Mouse (Mus musculus): ENCODE results near the gene Kcnh1. TPM values are rescaled to one million over a fixed set of nuclear protein-coding genes. Genes with fewer than 3 reads are reported as not detected.

Gene Kcnh1
- polyA plus RNA-seq, 2 experiments, result under 0.01 TPM; not detected in 1

GRCm38 (mm10) chr1:192259616-192260015 is 69.0 kb downstream of the Kcnh1 start:
- Histone ChIP-seq H3K4me2 (ENCODE audit: low read depth) (no peak overlapping the region), H3K27me3 (ENCODE audit: control insufficient read depth, insufficient read depth, low read length) (no peaks in the 10 kb centered on the region), H3K4me1 (replicated peaks; ENCODE audit: control insufficient read depth in 2 of 2, insufficient read depth in 2 of 2, low read length in 1 of 2) (no peaks in the 10 kb centered on the region), H3K9ac (replicated peaks) (no peak overlapping the region), H3K27ac (no peak overlapping the region), H3K36me3 (replicated peaks; ENCODE audit: control insufficient read depth, insufficient read depth, low read depth) (no peaks in the 10 kb centered on the region), H3K9me3 (ENCODE audit: control insufficient read depth, low read length) (no peaks in the 10 kb centered on the region), H3K4me3 (ENCODE audit: insufficient read depth in 1 of 2, low read depth in 2 of 2, low read length in 2 of 2) (no peak overlapping the region)
- TF ChIP-seq CTCF (IDR thresholded peaks at IDR 0.05; ENCODE audit: low read depth), result no peak
- DNase-seq (ENCODE audit: low read depth in 3 of 3, low spot score in 3 of 3) (no peak), ATAC-seq (ENCODE audit: insufficient read depth) (no peak)
- WGBS (ENCODE audit: insufficient replicate concordance), result 58% methylated on average over 7 of the region's 7 CpGs

DNA sequence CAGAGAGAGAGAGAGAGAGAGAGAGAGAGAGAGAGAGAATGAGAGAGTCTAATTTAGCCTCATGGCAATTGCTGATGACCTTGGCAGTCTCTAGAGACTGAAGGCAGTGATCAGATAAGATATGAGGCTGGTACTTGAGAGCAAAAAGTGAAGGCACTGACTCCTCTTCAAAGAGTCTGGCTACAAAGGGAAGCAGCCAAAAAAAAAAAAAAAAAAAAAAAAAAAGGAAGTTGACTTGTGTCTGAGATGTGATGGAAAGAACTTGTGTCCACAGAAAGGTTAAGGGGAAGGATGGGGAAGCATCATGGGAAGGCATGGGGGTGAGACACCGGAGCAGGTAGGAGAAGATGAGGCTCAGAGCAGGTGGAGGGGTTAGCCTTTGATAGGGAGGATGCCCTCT is 75.1 kb downstream of the Kcnh1 start:
- DNase-seq (ENCODE audit: low read depth in 3 of 3, low spot score in 3 of 3) (no peak), ATAC-seq (ENCODE audit: insufficient read depth) (no peak)
- no peaks in the 10 kb centered on the region for H3K27me3 ChIP-seq (ENCODE audit: control insufficient read depth, insufficient read depth, low read length)
- WGBS (ENCODE audit: insufficient replicate concordance), result 53% methylated on average over 1 of the region's 1 CpGs
- H3K4me1 ChIP-seq (replicated peaks; ENCODE audit: control insufficient read depth in 2 of 2, insufficient read depth in 2 of 2, low read length in 1 of 2), result no peaks in the 10 kb centered on the region
- H3K4me2 ChIP-seq (ENCODE audit: low read depth), result no peak overlapping the region
- H3K9me3 ChIP-seq (ENCODE audit: control insufficient read depth, low read length), result no peaks in the 10 kb centered on the region
- H3K9ac ChIP-seq (replicated peaks), result no peak overlapping the region
- no peak overlapping the region for H3K27ac ChIP-seq
- no peak overlapping the region for H3K4me3 ChIP-seq (ENCODE audit: insufficient read depth in 1 of 2, low read depth in 2 of 2, low read length in 2 of 2)
- no peak for TF ChIP-seq EP300 (IDR thresholded peaks at IDR 0.05; ENCODE audit: low read depth)
- no peak for TF ChIP-seq CTCF (IDR thresholded peaks at IDR 0.05; ENCODE audit: low read depth)
- no peaks in the 10 kb centered on the region for H3K36me3 ChIP-seq (replicated peaks; ENCODE audit: control insufficient read depth, insufficient read depth, low read depth)

DNA sequence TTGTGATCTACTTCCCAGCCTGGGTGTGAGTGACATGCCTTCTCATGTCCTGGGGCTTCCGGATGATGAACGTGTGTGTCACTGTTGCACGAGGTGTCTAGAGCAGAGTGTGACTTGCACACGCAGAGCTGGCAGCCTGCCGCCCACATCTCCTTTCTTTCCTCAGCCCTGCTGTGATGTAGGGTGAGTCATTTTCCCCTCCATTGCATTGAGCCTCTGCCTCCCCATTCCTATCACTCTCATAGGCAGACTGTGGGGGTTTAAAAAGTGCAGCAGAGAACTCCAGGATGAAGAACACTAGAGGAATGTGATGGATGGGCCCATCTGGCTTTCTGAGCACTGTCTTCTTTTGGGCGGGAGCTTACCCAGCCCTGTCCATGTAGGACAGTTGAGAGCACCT is 76.4 kb downstream of the Kcnh1 start:
- 65% methylated on average over 6 of the region's 6 CpGs for WGBS (ENCODE audit: insufficient replicate concordance)

DNA sequence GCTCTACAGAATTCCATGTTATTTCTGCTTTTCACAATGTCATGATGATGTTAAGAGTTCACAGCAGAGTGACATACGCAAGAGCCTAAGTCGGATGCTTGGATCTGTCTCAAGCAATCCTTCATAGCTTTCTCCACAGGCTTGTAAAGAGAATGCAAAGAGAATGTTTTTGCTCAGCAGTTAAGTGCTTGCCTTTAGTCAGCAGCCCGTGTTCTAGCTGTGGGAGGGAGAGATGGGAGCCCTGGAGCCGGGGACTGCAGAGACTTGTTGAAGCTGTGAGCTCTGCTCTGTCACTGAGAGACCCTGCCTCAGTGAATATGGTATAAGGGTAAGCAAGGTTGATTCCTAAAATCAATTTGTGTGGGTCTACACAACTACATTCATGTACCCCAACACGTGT is 78.3 kb downstream of the Kcnh1 start:
- WGBS (ENCODE audit: insufficient replicate concordance), result 60% methylated on average over 5 of the region's 5 CpGs
- Histone ChIP-seq H3K4me3 (ENCODE audit: insufficient read depth in 1 of 2, low read depth in 2 of 2, low read length in 2 of 2) (no peak overlapping the region), H3K4me1 (replicated peaks; ENCODE audit: control insufficient read depth in 2 of 2, insufficient read depth in 2 of 2, low read length in 1 of 2) (no peaks in the 10 kb centered on the region), H3K27ac (no peak overlapping the region), H3K27me3 (ENCODE audit: control insufficient read depth, insufficient read depth, low read length) (no peaks in the 10 kb centered on the region), H3K9ac (replicated peaks) (no peak overlapping the region), H3K9me3 (ENCODE audit: control insufficient read depth, low read length) (no peaks in the 10 kb centered on the region), H3K4me2 (ENCODE audit: low read depth) (no peak overlapping the region), H3K36me3 (replicated peaks; ENCODE audit: control insufficient read depth, insufficient read depth, low read depth) (no peaks in the 10 kb centered on the region)
- DNase-seq (ENCODE audit: low read depth in 3 of 3, low spot score in 3 of 3) (no peak), ATAC-seq (ENCODE audit: insufficient read depth) (no peak)
- no peak for TF ChIP-seq EP300 (IDR thresholded peaks at IDR 0.05; ENCODE audit: low read depth)
- TF ChIP-seq CTCF (IDR thresholded peaks at IDR 0.05; ENCODE audit: low read depth), result no peak

More for the DNA sequence above, 76.4 kb downstream of the Kcnh1 start:
- H3K27me3 ChIP-seq (ENCODE audit: control insufficient read depth, insufficient read depth, low read length), result no peaks in the 10 kb centered on the region
- no peaks in the 10 kb centered on the region for H3K4me1 ChIP-seq (replicated peaks; ENCODE audit: control insufficient read depth in 2 of 2, insufficient read depth in 2 of 2, low read length in 1 of 2)
- no peak overlapping the region for H3K4me3 ChIP-seq (ENCODE audit: insufficient read depth in 1 of 2, low read depth in 2 of 2, low read length in 2 of 2)
- ATAC-seq (ENCODE audit: insufficient read depth) (no peak), DNase-seq (ENCODE audit: low read depth in 3 of 3, low spot score in 3 of 3) (no peak)
- TF ChIP-seq EP300 (IDR thresholded peaks at IDR 0.05; ENCODE audit: low read depth) (no peak), CTCF (IDR thresholded peaks at IDR 0.05; ENCODE audit: low read depth) (no peak)
- H3K36me3 ChIP-seq (replicated peaks; ENCODE audit: control insufficient read depth, insufficient read depth, low read depth), result no peaks in the 10 kb centered on the region
- H3K4me2 ChIP-seq (ENCODE audit: low read depth), result no peak overlapping the region
- H3K9me3 ChIP-seq (ENCODE audit: control insufficient read depth, low read length), result no peaks in the 10 kb centered on the region
- no peak overlapping the region for H3K9ac ChIP-seq (replicated peaks)
- no peak overlapping the region for H3K27ac ChIP-seq

DNA sequence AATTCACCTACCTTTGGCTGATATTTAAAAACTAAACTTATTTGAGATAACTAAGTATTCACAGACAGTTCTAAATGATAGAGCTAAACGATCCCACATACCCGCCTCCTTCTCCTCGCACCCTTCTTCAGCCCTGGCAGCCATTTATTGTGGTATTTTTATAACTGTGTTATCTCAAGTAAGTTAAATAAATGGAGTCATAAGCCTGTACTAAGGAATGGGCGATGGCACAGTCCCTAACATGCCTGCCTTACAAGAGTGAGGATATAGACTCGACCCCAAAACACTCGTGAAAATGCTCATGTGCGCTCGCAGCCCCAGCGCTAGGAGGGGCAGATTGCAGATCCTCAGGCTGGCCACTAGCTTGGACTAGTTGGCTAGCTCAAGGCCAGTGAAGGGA is 79.3 kb downstream of the Kcnh1 start:
- ATAC-seq (ENCODE audit: insufficient read depth) (no peak), DNase-seq (ENCODE audit: low read depth in 3 of 3, low spot score in 3 of 3) (no peak)
- WGBS (ENCODE audit: insufficient replicate concordance), result 63% methylated on average over 9 of the region's 9 CpGs
- no peak overlapping the region for H3K4me3 ChIP-seq (ENCODE audit: insufficient read depth in 1 of 2, low read depth in 2 of 2, low read length in 2 of 2)
- no peak overlapping the region for H3K4me2 ChIP-seq (ENCODE audit: low read depth)
- no peaks in the 10 kb centered on the region for H3K36me3 ChIP-seq (replicated peaks; ENCODE audit: control insufficient read depth, insufficient read depth, low read depth)
- H3K27ac ChIP-seq, result no peak overlapping the region
- H3K4me1 ChIP-seq (replicated peaks; ENCODE audit: control insufficient read depth in 2 of 2, insufficient read depth in 2 of 2, low read length in 1 of 2), result no peaks in the 10 kb centered on the region
- TF ChIP-seq EP300 (IDR thresholded peaks at IDR 0.05; ENCODE audit: low read depth), result no peak
- no peak for TF ChIP-seq CTCF (IDR thresholded peaks at IDR 0.05; ENCODE audit: low read depth)
- no peaks in the 10 kb centered on the region for H3K9me3 ChIP-seq (ENCODE audit: control insufficient read depth, low read length)
- H3K27me3 ChIP-seq (ENCODE audit: control insufficient read depth, insufficient read depth, low read length), result no peaks in the 10 kb centered on the region
- no peak overlapping the region for H3K9ac ChIP-seq (replicated peaks)

Data from liver, embryonic 14.5 days (tissue).